Mouse (Mus musculus): Measurements from ENCODE around the gene Maml3.
A peak's percentile ranks its signal among the peaks of the same experiment; 100 is the strongest.

The Maml3 gene

DNA sequence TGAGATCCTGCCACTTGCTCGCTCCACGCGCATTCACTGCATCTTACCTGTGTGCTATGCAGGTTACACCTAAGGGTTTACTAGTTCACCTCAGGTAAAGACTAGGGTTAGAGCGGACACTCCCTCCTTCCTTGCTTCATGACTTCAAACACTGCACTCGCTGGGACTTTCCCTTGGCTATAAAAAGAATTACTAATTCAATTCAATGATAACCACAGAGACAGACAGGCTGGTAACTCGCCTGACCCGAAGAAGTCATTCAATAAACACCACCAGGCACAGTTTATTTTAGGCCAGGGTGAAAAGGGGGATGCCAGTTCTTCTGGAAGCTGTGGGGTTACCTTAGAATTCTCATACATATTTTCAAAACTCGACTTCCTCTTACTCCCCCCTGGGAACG lies 199.0 kb downstream of the Maml3 start:
- DNase-seq = no peak

DNA sequence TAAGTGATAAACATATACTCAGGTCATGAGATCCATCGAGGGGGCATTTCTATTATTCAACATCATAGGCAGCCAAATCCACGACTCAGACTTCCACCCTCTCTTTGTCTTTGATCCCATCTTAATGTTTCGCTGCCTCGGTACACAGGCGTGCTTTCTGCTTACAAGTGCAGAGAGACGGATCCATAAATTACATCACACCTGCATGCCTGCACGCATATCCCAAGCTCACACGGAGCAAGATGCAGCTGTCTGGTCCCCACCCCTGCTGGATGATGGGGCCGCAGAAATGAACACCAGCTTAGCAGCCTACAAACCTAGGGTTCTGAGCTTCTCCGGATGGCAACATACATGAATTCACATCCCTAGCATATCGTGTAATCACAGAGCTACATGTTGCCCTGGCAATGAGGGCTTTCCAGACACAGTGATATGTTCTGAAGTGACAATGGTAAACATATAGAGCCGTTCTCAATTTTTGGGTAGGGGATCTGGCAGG lies 200.5 kb downstream of the Maml3 start:
- DNase-seq = no peak

GRCm38 (mm10) chr3:51901151-51901550 lies 203.7 kb downstream of the Maml3 start:
- DNase-seq = no peak

DNA sequence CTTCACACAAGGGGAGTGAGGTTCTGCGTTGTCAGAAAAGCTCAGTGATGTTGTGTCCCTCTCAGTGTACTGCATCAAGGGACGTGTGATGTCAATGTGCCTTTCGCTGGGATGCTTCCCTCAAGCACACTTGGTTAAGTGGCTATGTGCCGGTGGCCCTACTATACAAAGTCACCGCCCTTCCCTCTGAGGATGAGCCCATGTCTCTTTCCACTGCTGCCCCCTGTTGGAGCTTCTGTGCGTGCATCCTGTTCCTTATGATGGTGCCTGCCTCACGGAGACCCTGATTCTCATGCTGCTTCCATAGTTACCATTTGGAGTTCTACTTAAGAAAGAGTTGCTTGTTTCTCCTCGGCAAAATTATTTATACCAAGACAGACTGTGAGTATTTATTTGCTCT lies 210.4 kb downstream of the Maml3 start:
- DNase-seq = peak; percentile 56 to 62

GRCm38 (mm10) chr3:51891562-51892119 lies 213.2 kb downstream of the Maml3 start:
- DNase-seq = no peak

GRCm38 (mm10) chr3:51890181-51890580 lies 214.7 kb downstream of the Maml3 start:
- peak in 1 of 2 experiments; percentile 56 for DNase-seq

- DNase-seq = peak; percentile 92 to 94
These were observed 215.1 kb downstream of the Maml3 start for GRCm38 (mm10) chr3:51889776-51890175.

GRCm38 (mm10) chr3:51888662-51889433 lies 216.0 kb downstream of the Maml3 start:
- peak; percentile 52 to 64 for DNase-seq

GRCm38 (mm10) chr3:51888295-51888661 lies 216.6 kb downstream of the Maml3 start:
- peak; percentile 72 to 75 for DNase-seq

- DNase-seq = peak in 1 of 2 experiments; percentile 47
These were observed 219.0 kb downstream of the Maml3 start for GRCm38 (mm10) chr3:51885920-51886319.

- no peak for DNase-seq
These were observed 219.4 kb downstream of the Maml3 start for GRCm38 (mm10) chr3:51885487-51885886.

- DNase-seq = no peak
These were observed 222.9 kb downstream of the Maml3 start for GRCm38 (mm10) chr3:51881981-51882380.

DNA sequence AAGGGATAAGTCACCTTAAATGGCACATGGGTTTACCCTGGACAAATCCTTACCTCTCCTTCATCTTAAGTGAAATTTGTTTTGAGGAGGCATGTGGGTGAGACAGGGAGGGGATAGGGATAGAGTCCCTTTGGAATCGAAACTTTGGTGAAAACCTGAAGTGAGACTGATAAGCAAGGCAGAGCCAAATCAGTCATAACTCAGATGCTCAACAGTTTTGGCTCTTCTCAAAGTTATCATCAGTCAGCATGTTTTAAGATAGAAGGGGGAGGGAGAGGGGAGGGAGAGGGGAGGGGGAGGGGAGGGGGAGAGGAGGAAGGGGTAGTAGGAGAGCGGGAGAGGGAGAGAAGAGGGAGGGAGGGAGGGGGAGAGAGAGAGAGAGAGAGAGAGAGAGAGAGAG lies 223.5 kb downstream of the Maml3 start:
- no peak for DNase-seq

DNA sequence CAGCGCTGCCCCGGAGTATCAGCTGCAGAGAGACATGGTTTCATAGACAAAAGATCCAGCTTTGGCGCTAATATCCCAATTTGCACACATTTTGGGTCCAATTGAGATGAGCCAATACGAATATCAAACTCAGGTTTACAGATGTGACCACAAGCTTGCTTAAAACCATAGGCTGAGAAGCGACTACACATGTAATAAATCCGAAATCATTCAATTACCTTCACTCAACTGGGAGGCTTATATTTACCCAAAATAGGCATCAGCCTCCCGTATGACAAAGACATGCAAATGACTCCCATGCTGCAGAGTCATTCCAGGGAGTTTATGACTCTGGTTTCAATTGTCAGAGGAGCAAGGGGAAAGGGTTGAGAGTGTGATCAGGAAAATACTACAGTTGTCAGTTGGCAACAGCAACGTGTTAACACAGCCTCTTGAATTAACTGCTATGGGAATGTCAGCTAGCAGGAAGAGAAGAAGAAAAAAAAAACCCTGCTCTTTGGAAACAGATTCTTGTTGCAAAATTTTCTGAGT lies 224.3 kb downstream of the Maml3 start:
- no peak for DNase-seq

GRCm38 (mm10) chr3:51879211-51879610 lies 225.7 kb downstream of the Maml3 start:
- peak; percentile 29 to 43 for DNase-seq

DNA sequence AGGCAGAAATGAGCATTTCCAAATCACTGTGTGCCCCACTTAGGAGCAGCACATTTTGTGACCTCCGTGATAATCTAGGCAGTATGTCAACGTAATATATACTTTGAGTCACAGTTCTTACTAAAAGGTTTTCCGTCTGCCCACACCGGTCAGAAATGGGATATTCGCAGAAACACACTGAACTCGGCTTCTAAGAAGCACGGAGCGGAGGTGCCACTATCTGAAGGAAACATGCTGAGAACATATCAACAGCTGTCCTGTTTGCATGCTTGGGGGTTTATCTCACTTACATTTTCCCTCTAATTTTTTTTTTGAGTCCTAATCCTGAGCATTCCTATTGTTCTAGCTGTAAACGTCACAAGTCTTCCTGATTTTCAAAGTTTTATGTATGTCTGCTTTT lies 226.3 kb downstream of the Maml3 start:
- no peak for DNase-seq

DNA sequence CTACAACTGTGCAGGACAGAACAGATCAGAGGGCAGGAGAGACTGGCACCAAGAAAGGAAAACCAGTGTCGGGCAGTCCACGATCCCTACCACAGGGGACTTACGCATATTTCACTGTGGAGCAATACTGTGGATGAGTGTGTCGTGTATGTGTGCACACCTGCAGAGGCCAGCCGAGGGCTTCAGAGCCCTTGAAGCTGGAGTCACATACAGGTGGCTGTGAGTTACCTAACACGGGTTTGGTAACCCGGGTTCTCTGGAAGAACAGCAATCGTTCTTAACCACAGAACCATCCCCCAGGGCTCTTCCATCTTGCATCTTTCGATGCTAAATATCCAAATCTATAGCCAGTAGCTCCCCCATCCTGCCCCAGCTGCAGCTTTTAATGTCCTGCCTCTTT lies 228.1 kb downstream of the Maml3 start:
- no peak for DNase-seq

- no peak for DNase-seq
These were observed 229.2 kb downstream of the Maml3 start for GRCm38 (mm10) chr3:51875629-51876028.

GRCm38 (mm10) chr3:51874252-51874651 lies 230.6 kb downstream of the Maml3 start:
- no peak for DNase-seq

DNA sequence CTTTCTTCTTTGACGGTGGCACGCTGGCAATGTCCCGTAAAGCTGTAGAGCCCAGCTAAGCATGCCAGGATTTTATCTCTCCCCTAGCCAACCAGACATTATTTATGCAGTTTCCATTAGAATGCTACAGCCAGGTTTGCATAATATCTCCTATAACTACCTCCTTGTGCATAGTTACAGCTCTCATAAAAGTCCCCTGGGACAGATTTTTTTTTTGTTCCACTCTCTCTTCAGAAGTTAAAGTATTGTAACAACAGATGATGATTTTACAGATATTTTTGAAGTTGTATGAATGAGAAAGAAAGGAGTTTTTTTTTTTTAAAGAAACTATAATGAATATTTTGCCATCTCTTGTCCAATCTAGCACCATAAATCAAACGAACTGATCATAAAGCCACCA lies 232.1 kb downstream of the Maml3 start:
- no peak for DNase-seq

GRCm38 (mm10) chr3:51871346-51871745 lies 233.5 kb downstream of the Maml3 start:
- no peak for DNase-seq

GRCm38 (mm10) chr3:51869980-51870379 lies 234.9 kb downstream of the Maml3 start:
- DNase-seq = no peak

GRCm38 (mm10) chr3:51868857-51869256 lies 236.0 kb downstream of the Maml3 start:
- no peak for DNase-seq

- peak in 1 of 2 experiments; percentile 58 for DNase-seq
These were observed 238.4 kb downstream of the Maml3 start for GRCm38 (mm10) chr3:51866446-51866845.

All from cerebellum, postnatal 10 days (tissue).